Mouse (Mus musculus): ENCODE data around the gene Cdk6.
"Not testable (repeated sequence)": the region's sequence is repeated elsewhere in the genome, so short reads cannot be mapped to it uniquely, and the experiment has no call there.

Cdk6 gene

GRCm38 (mm10) chr5:3341111-3341911 is at the start of gene Cdk6:
Gene Cdk6, plus strand, starts transcription at chr5:3341485.
- peak; percentile 51 to 52 for DNase-seq

DNA sequence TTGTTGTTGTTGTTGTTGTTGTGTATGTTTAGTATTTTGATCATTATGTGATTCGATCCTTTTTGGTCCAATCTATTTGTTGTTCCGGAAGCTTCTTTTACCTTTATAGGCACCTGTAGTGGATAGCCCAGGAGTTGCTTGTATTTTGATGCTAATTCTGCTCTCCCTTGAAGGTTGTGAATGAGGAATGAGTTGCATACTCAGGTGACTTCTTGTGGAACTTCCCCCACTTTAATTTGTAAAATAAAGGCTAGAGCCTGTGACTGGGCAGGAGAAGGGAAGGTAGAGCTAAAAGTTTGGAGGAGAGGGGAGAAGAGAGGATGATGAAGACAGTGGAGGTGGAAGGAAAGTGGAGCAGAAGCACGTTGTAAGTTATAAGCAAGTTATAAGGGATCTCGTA is 47.6 kb upstream of the Cdk6 start:
- DNase-seq, result no peak

DNA sequence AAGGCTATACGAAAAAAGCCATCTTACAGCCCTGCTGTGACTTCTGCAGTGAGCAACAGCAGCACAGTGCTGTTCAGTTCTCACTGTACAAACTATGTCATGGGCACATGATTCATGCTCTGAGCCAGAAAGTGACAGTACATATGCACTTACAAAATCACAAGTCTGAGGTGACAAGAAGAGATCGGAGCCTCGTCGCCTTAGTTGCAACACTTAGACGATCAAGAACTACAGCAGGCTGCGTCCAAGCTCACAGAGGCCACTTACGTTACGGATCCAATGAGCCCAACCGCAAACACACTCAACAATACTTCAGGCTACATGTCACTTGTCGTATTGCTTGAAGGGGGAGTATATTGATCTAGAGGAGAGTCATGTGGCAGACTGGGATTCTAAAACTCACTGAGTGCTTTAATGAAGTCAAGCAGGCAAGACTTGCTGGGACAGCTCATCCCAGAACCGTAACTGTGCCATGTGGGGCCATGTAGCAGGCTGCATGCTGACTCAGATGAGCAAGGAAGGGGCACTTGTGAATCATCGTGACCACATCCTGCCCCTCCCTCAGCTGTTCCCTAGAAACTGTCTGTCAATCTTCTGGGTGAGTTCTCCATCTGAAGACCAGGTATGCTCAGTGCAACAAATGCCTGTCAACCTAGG is 40.4 kb upstream of the Cdk6 start:
- DNase-seq, result peak; percentile 25 to 28

GRCm38 (mm10) chr5:3301535-3301934 is 39.8 kb upstream of the Cdk6 start:
- DNase-seq, result no peak

- no peak for DNase-seq
Observed at GRCm38 (mm10) chr5:3303876-3304275, 37.4 kb upstream of the Cdk6 start.

DNA sequence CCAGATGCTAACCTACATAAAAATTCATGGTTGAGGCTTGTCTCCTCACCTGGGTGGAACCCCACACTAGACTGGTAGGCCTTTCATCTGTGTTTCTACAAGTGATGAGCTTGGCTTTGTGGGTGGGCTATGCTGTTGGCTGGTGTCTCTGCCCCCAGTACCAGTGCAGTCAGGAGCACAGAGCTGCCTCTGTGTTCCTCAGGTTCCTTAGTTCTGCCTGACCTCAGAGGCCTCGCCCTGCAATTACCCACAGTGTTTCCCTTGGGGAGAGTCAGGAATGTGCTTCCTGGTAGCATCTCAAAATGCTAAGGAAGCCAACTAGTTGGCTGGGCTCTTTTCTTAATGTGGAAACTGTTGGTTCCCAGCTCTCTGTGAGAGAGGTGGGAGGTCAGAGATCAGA is 35.1 kb upstream of the Cdk6 start:
- no peak for DNase-seq

DNA sequence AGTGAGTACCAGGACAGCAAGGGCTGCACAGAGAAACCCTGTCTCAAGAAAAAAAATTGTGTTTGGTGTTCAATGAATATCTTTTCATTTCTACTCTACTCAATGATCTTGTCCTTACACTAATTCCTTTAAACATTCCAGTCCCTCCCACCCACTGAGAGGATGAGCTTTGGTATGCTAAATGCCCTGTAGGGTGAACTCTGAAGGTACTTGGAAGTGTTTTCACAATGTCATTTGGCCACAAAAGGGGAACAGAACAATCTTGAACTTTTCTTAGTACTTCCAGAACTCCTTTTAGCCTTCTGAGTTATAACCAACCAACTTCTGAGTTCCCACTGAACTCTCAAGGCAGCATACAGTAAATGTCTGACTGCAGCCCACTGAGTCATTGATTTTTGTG is 32.2 kb upstream of the Cdk6 start:
- DNase-seq, result no peak

GRCm38 (mm10) chr5:3309587-3309986 is 31.7 kb upstream of the Cdk6 start:
- DNase-seq, result peak; percentile 9 to 21

GRCm38 (mm10) chr5:3311156-3311555 is 30.1 kb upstream of the Cdk6 start:
- not testable (repeated sequence) for DNase-seq

DNA sequence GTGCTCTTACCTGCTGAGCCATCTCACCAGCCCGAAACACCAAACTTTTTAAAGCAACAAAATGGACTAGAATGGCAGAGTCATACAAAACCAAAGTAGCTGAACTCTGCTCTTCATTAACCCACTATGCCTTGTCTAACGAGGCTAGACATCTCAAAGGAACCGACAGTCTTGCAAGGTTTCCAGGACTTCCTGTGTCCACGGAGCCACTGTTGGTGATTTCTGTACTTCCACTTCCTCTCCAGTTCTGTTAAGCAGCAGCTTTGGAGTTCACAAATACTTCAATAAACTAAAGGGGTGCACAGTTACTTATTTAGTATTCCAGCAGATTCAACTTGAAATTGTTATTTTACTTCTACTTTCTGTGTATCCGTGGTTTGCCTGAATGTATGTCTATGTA is 23.6 kb upstream of the Cdk6 start:
- not testable (repeated sequence) for DNase-seq

DNA sequence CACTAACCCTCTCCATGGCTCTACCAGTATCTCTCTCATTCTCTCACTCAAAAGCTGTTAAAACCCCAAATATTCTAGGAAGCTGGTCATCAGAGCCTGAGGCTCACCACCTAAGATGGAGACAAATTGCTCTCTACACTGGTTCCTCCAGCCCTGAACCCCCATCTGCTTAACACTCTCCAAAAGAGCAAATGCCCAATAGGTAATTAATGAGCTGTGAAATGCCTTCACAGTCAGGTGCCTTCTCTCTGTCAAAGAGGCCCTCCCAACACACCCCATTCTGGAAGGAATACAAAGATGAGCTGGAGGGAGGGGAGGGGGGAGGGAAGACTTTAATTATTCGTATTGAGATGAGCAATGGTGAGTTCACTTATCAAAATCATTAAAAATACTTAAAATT is 21.1 kb upstream of the Cdk6 start:
- DNase-seq, result no peak

DNA sequence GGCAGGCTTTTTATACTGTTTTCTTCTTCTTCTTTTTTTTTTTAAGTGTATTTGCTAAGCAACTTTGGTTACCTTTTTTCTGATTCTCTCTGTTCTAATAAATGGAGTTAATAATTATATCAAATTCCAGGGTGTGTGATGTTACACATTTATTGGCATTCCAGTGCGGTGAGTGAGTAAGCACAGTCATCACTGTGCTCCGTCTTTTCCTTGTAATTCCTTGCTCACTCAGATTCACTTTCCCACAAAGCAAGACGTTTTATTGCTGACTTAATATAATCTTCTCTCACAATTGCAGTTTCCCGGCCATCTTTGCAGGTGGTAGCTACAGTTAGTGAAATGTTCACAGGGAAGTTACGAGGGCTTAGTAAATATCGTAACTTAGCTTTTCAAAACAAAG is 19.2 kb upstream of the Cdk6 start:
- DNase-seq, result no peak

DNA sequence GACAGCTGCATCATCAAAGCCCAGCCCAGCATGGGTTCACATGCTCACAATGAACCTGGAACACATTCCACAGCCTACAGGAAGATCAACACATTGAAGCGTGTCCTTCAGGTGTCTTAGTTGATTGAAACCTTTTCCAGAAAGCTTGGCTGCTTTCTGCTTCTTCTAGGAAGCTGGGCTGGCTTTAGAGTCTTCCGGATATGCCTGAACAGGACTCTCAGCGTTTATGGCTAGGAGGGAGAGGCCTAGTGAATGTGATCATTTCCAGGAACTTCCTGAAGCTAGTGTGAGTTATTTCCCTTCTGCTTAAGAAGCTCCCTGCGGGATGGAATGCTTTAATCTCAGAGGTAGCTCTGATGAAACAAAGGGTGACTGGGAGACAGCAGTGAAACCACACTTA is 17.2 kb upstream of the Cdk6 start:
- DNase-seq, result no peak

- no peak for DNase-seq
Observed at GRCm38 (mm10) chr5:3329361-3329760, 11.9 kb upstream of the Cdk6 start.

GRCm38 (mm10) chr5:3330932-3331331 is 10.4 kb upstream of the Cdk6 start:
- DNase-seq, result no peak

DNA sequence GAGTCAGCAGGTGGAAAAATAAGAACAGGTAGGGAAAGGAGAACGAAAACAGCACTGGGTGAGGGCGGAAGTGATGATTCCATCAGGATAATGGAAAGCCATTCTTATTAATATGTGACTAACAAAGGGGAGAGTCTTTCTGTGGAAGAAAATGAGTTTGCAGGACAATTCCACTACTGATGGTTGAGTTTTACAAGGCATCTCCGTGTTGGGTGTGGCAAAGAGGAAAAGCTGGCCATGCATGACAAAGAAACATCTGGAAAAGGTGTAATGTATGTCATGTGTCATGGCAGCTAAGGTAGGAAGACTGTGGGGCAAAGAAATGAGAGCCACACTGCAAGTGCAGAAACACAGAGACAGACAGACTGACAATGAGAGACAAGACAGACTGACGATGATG is 8.3 kb upstream of the Cdk6 start:
- DNase-seq, result not testable (repeated sequence)

GRCm38 (mm10) chr5:3340340-3341058 is 786 bp upstream of the Cdk6 start:
- DNase-seq, result not testable (repeated sequence)

- DNase-seq, result peak; percentile 52 to 57
Observed at GRCm38 (mm10) chr5:3341931-3342770, 866 bp downstream of the Cdk6 start.

GRCm38 (mm10) chr5:3342771-3343565 is 1.7 kb downstream of the Cdk6 start:
- DNase-seq, result peak; percentile 35 to 45

DNA sequence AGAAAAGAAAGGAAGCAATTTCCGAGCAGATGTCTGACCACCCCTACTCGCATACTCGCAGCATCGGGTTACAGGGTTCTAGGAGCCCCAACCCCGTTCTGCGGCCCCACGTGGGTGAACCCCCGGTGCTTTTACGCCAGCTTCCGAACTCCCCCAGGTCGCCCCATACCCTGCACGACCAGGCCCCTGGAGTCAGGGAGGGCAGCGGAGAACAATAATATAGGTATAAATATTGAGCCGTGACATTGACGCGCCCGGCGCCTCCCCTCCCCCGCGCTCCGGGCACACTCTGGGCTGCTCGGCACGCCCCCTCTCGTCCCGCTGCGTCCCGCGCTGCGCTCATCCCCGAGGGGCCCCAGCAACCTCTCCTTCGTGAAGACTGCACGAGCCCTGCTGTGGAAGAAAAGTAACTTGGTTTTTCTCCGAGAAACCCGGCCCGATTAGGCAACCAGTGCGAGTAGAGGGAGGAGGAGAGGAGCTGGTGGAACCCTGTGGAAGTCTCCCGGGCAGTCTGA is 2.3 kb downstream of the Cdk6 start:
- DNase-seq, result peak; percentile 70 to 71

DNA sequence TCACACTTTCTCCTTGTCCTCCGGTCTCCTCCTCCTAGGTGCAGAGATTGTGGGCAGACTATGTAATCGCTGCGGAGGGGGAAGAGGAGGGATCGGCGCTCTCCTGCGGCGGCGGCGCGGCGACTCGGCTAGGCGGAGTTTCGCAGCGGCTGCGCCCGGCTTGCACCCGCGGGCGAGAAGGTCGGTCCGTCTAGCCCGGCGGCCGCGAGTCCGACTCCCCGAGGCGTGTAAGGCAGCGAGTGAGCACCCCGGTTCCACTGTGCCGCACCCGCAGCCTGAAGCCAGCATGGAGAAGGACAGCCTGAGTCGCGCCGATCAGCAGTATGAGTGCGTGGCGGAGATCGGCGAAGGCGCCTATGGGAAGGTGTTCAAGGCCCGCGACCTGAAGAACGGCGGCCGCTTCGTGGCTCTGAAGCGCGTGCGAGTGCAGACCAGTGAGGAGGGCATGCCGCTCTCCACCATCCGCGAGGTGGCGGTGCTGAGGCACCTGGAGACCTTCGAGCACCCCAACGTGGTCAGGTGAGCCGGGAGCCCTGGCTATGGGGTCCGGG is 2.9 kb downstream of the Cdk6 start:
- peak; percentile 88 to 90 for DNase-seq

Measured in lung, adult 18-20 months (tissue).